Mouse (Mus musculus) ES-CJ7 (cell line): ENCODE data around the gene Cdadc1.

Source experiments
- DNase-seq: peaks from one replicate; pipeline ENCODE4 v3.0.0; 2011; ENCODE audit warnings: low read depth, low spot score

The Cdadc1 gene

GRCm38 (mm10) chr14:59543956-59544355, 53.8 kb downstream of the Cdadc1 start:
- DNase-seq = no peak

GRCm38 (mm10) chr14:59543158-59543826, 54.5 kb downstream of the Cdadc1 start:
- DNase-seq = no peak

GRCm38 (mm10) chr14:59540761-59541160, 57.0 kb downstream of the Cdadc1 start:
- no peak for DNase-seq

- no peak for DNase-seq
Observed at GRCm38 (mm10) chr14:59540230-59540629, 57.5 kb downstream of the Cdadc1 start.

- no peak for DNase-seq
Observed at GRCm38 (mm10) chr14:59537829-59538432, 59.8 kb downstream of the Cdadc1 start.

GRCm38 (mm10) chr14:59533908-59534307, 63.9 kb downstream of the Cdadc1 start:
- peak; percentile 15 for DNase-seq

- DNase-seq = no peak
Observed at GRCm38 (mm10) chr14:59532986-59533385, 64.8 kb downstream of the Cdadc1 start.

- DNase-seq = no peak
Observed at GRCm38 (mm10) chr14:59530801-59531200, 67.0 kb downstream of the Cdadc1 start.

- DNase-seq = no peak
Observed at GRCm38 (mm10) chr14:59525843-59526242, 71.9 kb downstream of the Cdadc1 start.

- DNase-seq = no peak
Observed at GRCm38 (mm10) chr14:59513922-59514444, 83.8 kb downstream of the Cdadc1 start.
